Mouse (Mus musculus) forebrain, embryonic 11.5 days (tissue): Measurements from ENCODE around the gene Whrn. TPM values are rescaled to one million over a fixed set of nuclear protein-coding genes. Genes with fewer than 3 reads are reported as not detected.
A peak's percentile ranks its signal among the peaks of the same experiment; 100 is the strongest.

Experiments used
- ATAC-seq: fragments of 200-750 bp; cut with Nextera tagmentation; replicated peaks from 2 replicates; pipeline ENCODE4 v1.8.0; 2017; ENCODE audit warnings: moderate TSS enrichment; ENCODE audit not compliant: low FRiP score
- DNase-seq: peaks from one replicate; pipeline ENCODE4 v3.0.0-alpha.2; 2017; ENCODE audit warnings: low spot score
- H3K27ac ChIP-seq: fragments of 300-500 bp; sonication (generic); 2 replicates; pipeline ENCODE4 v1.5.1; 2014; ENCODE audit warnings: low read depth, low read length
- H3K27me3 ChIP-seq: fragments of 300-500 bp; sonication (generic); 2 replicates; pipeline ENCODE4 v1.6.1; 2014; ENCODE audit warnings: mild to moderate bottlenecking, low read length, mixed read lengths; ENCODE audit not compliant: control insufficient read depth, insufficient read depth
- H3K36me3 ChIP-seq: fragments of 300-500 bp; sonication (generic); 2 replicates; pipeline ENCODE4 v1.6.1; 2014; ENCODE audit warnings: mild to moderate bottlenecking, low read length, moderate library complexity, mixed read lengths; ENCODE audit not compliant: control insufficient read depth, insufficient read depth
- H3K4me1 ChIP-seq: fragments of 300-500 bp; sonication (generic); replicated peaks from 2 replicates; pipeline ENCODE4 v1.6.1; 2014; ENCODE audit warnings: low read length, mixed read lengths; ENCODE audit not compliant: control insufficient read depth, insufficient read depth
- H3K4me2 ChIP-seq: fragments of 300-500 bp; sonication (generic); 2 replicates; pipeline ENCODE4 v1.6.1; 2014; ENCODE audit warnings: low read depth, mild to moderate bottlenecking, low read length, moderate library complexity, mixed read lengths; ENCODE audit not compliant: severe bottlenecking
- H3K4me3 ChIP-seq: fragments of 300-500 bp; sonication (generic); 2 replicates; pipeline ENCODE4 v1.5.1; 2014; ENCODE audit warnings: low read depth, low read length
- H3K9ac ChIP-seq: fragments of 300-500 bp; sonication (generic); 2 replicates; pipeline ENCODE4 v1.6.1; 2014; ENCODE audit warnings: low read length
- H3K9me3 ChIP-seq: fragments of 300-500 bp; sonication (generic); 2 replicates; pipeline ENCODE4 v1.6.1; 2016; ENCODE audit warnings: low read length, mixed read lengths; ENCODE audit not compliant: control insufficient read depth
- WGBS: fragments of 180-500 bp; shearing (Covaris S2); extraction: QIAGEN DNeasy Blood & Tissue Kit; methylation state at CpG from one replicate; pipeline ENCODE4 v1.1.7; 2014; 5-methylcytosine and 5-hydroxymethylcytosine counted together
- polyA plus RNA-seq: library from polyadenylated mRNA; unstranded; fragments of >200 nt; fragmentation: Nextera tagmentation; extraction: Ambion mirVana; gene quantifications from 2 replicates; pipeline ENCODE4 v1.2.1, GENCODE M21; 2014

The Whrn gene
- polyA plus RNA-seq, 1 experiment from 2014 or later = 11.0 TPM

DNA sequence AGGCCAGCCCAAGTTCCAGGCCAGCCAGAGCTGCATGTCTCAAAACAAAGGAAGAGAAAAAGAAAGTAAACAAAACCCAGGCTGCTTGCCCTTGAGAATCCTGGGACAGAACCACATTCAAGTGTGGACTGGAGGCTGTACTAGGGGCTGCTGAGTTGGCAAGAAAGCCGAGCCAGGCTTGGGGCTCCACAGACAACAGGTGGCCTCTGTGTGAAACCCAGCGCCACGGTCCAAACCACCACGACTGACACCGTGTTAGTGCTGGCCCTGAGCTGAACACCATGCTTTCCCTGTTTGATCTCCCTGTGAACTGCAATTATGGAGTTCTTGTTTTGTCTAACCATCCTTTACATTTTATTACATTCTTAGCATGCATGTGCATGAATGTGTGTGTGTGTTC lies 64.7 kb downstream of the Whrn start:
- Histone ChIP-seq H3K27me3 (no peaks in the 10 kb centered on the region), H3K4me2 (no peak overlapping the region), H3K36me3 (no peaks in the 10 kb centered on the region; the same call in 1 of the 2 replicates), H3K4me3 (no peak overlapping the region), H3K9ac (no peak overlapping the region), H3K9me3 (no peaks in the 10 kb centered on the region), H3K4me1 (no peaks in the 10 kb centered on the region), H3K27ac (no peak overlapping the region)
- DNase-seq (no peak), ATAC-seq (no peak)
- WGBS = 88% methylated on average over 5 of the region's 5 CpGs

DNA sequence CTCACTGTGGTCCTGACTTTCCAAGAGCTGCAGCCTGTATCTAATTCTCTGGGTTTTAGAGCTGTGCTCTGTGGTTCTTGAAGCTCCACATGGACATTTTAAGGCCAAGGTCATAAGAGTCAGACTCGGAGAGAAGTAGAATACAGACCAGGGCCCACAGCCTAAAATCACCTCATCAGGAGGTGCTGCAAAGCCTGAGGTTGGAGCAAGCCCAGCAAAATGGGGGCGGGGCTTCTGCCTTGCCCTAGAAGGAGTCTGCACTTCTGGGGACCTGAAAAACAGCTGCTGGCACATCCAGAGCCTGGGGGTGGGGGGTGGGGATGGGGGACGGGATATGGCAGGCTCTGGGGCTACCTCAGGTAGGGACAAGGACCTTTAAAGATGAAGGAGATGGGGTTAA lies 65.4 kb downstream of the Whrn start:
- 52% methylated on average over 3 of the region's 3 CpGs for WGBS
- no peak for ATAC-seq

DNA sequence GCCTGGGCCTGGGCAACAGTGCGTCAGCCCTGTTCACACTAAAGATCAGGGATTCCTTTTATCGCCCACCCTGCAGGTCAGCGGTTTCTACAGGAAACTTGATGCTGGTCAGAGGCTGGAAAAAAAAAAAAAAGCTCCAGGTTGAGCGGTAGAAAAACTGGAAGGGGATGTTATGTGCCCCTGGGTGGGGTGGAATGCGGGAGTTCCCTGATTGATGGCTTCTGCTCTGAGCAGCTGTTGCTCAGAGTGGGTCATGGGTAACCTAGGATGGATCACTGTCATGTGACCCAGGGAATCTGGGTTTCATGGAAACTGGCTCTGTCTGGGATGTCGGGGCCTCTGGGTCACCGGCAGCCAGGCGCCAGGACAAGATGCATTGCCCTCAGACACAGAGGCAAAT lies 69.5 kb downstream of the Whrn start:
- Histone ChIP-seq H3K4me2 (no peak overlapping the region), H3K4me1 (no peaks in the 10 kb centered on the region), H3K36me3 (no peaks in the 10 kb centered on the region; the same call in 1 of the 2 replicates), H3K27me3 (no peaks in the 10 kb centered on the region), H3K9me3 (no peaks in the 10 kb centered on the region), H3K9ac (no peak overlapping the region), H3K27ac (no peak overlapping the region), H3K4me3 (no peak overlapping the region)
- 80% methylated on average over 8 of the region's 8 CpGs for WGBS
- DNase-seq (no peak), ATAC-seq (no peak)

More for the DNA sequence above, 65.4 kb downstream of the Whrn start:
- Histone ChIP-seq H3K4me1 (no peaks in the 10 kb centered on the region), H3K27ac (no peak overlapping the region), H3K9ac (no peak overlapping the region), H3K9me3 (no peaks in the 10 kb centered on the region), H3K4me3 (no peak overlapping the region), H3K36me3 (no peaks in the 10 kb centered on the region; the same call in 1 of the 2 replicates), H3K27me3 (no peaks in the 10 kb centered on the region), H3K4me2 (no peak overlapping the region)
- no peak for DNase-seq

DNA sequence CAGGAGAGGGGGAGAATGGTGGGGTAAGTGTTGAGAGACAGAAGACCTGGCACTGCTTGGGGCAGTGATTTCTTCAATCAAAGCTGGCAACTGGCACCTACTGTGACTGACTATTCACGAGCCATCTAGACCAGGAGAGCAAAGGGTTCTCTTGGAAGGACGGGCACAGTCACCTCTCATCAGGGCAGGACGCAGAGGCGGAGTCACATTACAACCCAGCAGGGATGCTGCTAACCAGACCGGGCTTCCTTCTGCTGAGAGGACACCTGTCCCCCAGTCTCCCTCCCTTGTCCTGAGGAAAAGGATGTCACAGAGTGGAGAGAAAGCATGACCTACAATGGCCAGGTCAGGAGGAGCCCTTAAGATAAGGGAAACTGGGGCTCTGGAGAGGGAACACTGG lies 72.0 kb downstream of the Whrn start:
- no peak for ATAC-seq
- no peak overlapping the region for H3K4me3 ChIP-seq
- H3K9me3 ChIP-seq = no peaks in the 10 kb centered on the region
- DNase-seq = no peak
- no peaks in the 10 kb centered on the region for H3K4me1 ChIP-seq
- no peaks in the 10 kb centered on the region for H3K36me3 ChIP-seq
- no peak overlapping the region for H3K27ac ChIP-seq
- no peak overlapping the region for H3K4me2 ChIP-seq
- no peaks in the 10 kb centered on the region for H3K27me3 ChIP-seq
- 28% methylated on average over 5 of the region's 5 CpGs for WGBS
- no peak overlapping the region for H3K9ac ChIP-seq

DNA sequence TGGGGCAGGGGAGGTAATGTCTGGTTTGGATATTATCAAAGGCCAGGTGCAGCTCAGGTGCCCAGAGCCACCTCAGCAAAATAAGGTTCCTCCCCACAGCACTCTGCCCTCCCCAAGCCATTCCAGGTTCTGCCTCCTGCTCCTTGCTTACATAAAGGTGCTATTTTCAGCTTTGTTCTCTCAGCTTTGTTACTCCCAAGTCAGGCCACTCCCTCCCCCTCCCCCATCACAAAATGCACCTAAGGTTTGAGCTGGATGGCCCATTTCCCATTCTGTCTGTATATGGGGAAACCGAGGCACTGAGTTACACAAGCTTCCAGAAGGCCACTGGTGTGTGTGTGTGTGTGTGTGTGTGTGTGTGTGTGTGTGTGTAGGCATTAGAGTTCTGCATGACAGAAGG lies 72.6 kb downstream of the Whrn start:
- ATAC-seq (no peak), DNase-seq (no peak)
- Histone ChIP-seq H3K9ac (no peak overlapping the region), H3K36me3 (no peaks in the 10 kb centered on the region), H3K4me2 (no peak overlapping the region), H3K9me3 (no peaks in the 10 kb centered on the region), H3K4me3 (no peak overlapping the region), H3K4me1 (no peaks in the 10 kb centered on the region), H3K27me3 (no peaks in the 10 kb centered on the region), H3K27ac (no peak overlapping the region)
- WGBS = 85% methylated on average over 1 of the region's 1 CpGs

DNA sequence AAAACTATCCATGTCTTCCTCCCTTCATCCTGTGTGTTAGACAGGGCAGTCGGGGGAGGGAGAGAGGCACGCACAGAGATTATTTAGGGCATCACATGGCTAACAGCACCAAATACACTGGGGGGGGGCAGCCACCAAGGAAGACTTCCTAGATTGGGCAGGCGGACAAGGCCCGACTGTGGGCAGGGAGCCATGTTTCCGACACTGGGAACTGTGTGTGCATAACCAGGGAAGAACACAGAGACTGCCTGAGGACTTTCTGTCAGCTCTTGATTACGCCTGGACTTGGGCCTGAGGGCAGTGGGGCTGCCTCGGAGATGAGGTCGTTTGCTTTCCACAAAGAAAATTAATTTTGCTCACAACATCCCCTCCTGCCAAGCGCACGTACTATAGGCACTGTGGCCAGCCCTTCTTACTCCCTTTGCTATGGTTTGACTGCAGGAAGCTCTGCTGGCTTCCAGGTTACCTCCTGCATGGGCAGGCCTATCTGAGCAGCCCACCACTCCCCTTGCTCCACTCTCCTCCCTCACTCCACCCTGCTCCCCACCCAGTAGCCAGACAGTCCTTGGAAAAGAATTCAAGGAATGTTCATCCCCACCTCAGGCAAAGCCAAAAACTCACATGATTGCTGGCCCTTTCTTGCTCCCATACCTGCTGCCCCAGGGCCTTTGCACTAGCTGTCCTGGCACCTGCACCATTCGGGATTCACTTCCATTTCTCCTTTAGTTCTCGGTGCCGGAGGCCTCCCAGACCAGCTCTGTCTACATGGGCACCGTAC lies 75.5 kb downstream of the Whrn start:
- H3K9me3 ChIP-seq = no peaks in the 10 kb centered on the region
- ATAC-seq = no peak
- no peak overlapping the region for H3K4me3 ChIP-seq
- no peak overlapping the region for H3K4me2 ChIP-seq
- 65% methylated on average over 14 of the region's 14 CpGs for WGBS
- H3K4me1 ChIP-seq = peaks cover 4% of the 10 kb centered on the region; the same call in 1 of the 2 replicates
- H3K36me3 ChIP-seq = no peaks in the 10 kb centered on the region
- no peak overlapping the region for H3K27ac ChIP-seq
- H3K9ac ChIP-seq = no peak overlapping the region; the same call in 1 of the 2 replicates
- no peaks in the 10 kb centered on the region for H3K27me3 ChIP-seq
- DNase-seq = peak; percentile 47

DNA sequence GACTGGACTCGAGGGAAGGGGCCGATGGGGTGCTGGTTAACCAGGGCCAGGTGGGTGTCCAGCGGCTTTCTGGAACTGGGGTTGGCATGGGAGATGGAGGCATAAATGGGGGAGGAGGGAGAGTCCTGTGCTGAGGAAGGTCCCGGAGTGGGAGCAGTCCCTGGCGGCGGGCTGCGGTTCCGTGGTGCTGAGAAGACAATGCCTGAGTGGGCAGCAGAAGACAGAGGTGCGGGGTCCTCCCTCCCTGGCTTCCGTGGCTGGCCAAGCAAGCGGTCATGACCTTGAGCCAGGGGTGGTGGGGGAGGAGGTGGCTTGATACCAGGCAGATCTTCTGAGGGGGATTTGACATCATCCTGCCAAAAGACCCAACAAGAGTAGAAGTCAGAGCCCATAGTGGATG lies 77.5 kb downstream of the Whrn start:
- no peak overlapping the region for H3K9ac ChIP-seq
- ATAC-seq (no peak), DNase-seq (peak; percentile 52)
- no peak overlapping the region for H3K27ac ChIP-seq
- 84% methylated on average over 11 of the region's 11 CpGs for WGBS
- H3K36me3 ChIP-seq = no peaks in the 10 kb centered on the region
- no peaks in the 10 kb centered on the region for H3K9me3 ChIP-seq
- peaks cover 4% of the 10 kb centered on the region; the same call in 1 of the 2 replicates for H3K4me1 ChIP-seq
- H3K4me3 ChIP-seq = no peak overlapping the region
- no peak overlapping the region for H3K4me2 ChIP-seq
- H3K27me3 ChIP-seq = no peaks in the 10 kb centered on the region

DNA sequence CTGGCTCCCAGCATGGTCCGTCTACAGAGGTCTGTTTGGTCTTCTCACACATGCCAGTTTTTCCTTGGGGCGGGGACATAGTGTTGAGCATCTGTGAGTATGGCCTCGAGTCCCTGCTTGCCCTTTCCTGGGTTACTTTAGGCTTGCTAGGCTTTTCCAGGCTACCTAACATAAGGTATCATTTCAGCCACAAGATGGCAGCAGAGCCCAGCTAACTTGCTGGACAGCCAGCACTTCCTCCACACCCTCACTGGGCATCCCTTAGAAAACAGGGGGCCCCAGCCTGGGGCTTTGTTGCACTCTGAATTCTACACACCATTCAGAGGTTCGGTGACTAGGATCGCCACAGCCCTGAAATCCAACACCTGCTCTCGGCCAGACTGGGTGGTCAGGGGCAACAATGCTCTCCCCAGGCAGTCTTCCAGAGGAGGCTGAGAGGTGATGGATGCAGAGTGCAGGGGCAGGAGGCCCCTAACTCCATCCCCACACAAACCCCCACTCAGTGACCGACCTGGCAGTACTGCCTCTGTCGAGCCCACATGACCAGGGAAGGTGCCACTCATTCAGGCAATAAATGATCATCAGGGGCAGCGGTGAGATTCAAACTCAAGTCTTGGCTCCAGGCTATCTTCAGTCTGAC lies 78.4 kb downstream of the Whrn start:
- H3K4me3 ChIP-seq = no peak overlapping the region
- peak; percentile 88 for DNase-seq
- no peak overlapping the region for H3K4me2 ChIP-seq
- H3K4me1 ChIP-seq = peaks cover 4% of the 10 kb centered on the region; the same call in 1 of the 2 replicates
- WGBS = 21% methylated on average over 9 of the region's 9 CpGs
- no peaks in the 10 kb centered on the region for H3K9me3 ChIP-seq
- 0 out of 2 replicates have a peak overlapping the region, but pooled peaks have one; percentile 18 for H3K27ac ChIP-seq
- ATAC-seq = peak; percentile 78
- H3K27me3 ChIP-seq = no peaks in the 10 kb centered on the region
- no peak overlapping the region for H3K9ac ChIP-seq
- no peaks in the 10 kb centered on the region for H3K36me3 ChIP-seq
